Mouse (Mus musculus) inflammation-experienced regulatory T-cells, adult 16 weeks (primary cell): ENCODE results near the gene Gm21173. TPM values are rescaled to one million over a fixed set of nuclear protein-coding genes. Genes with fewer than 3 reads are reported as not detected.

ENCODE experiments used
- polyA plus RNA-seq: library from polyadenylated mRNA; unstranded; fragments of 100-300 nt; shearing (Covaris generic); gene quantifications from one replicate; pipeline ENCODE4 v1.2.1, GENCODE M21; 2017

The Gm21173 gene
- polyA plus RNA-seq, result not detected

GRCm38 (mm10) chrY:76761300-76761699, at the start of gene Gm21173:
Gm21173 (plus strand) TSS chrY:76761600.

